Mouse (Mus musculus) testis, adult 10 weeks (tissue): ENCODE results near the gene Atf7ip2. TPM values are rescaled to one million over a fixed set of nuclear protein-coding genes. Genes with fewer than 3 reads are reported as not detected.

Experiments used
- polyA plus RNA-seq: library from polyadenylated mRNA; stranded (reverse); fragments of 350-450 nt; fragmentation: Illumina TruSeq; extraction: RNeasy Lipid Tissue Mini Kit (QIAGEN cat#74804); gene quantifications from one replicate; pipeline ENCODE4 v1.2.3, GENCODE M21; 2014; ENCODE audit warnings: low read depth, low replicate concordance

Atf7ip2 gene
- polyA plus RNA-seq: 248 TPM

GRCm38 (mm10) chr16:10192679-10193506 is at the start of gene Atf7ip2:
TSS of gene Atf7ip2 (plus strand) at chr16:10192712.

GRCm38 (mm10) chr16:10170005-10170404 is 22.5 kb upstream of the Atf7ip2 start, which contains the start of gene Rpl39l:
TSS of gene Rpl39l (plus strand) at chr16:10170226.

Other genes with a start within 250 kb of the Atf7ip2 start
- gene Grin2a, start 197.2 kb upstream of the Atf7ip2 start, polyA plus RNA-seq: 0.15 TPM
- gene Rpl39l, start 22.5 kb upstream of the Atf7ip2 start, polyA plus RNA-seq: 633 TPM
- gene Emp2, start 121.3 kb downstream of the Atf7ip2 start, polyA plus RNA-seq: 1.3 TPM
- 61.2 TPM for gene Tekt5, start 202.8 kb downstream of the Atf7ip2 start, polyA plus RNA-seq
- 1.8 TPM for gene Nubp1, start 219.2 kb downstream of the Atf7ip2 start, polyA plus RNA-seq